Mouse (Mus musculus) limb, embryonic 10.5 days (tissue): ENCODE data around the gene Pttg1. TPM values are rescaled to one million over a fixed set of nuclear protein-coding genes. Genes with fewer than 3 reads are reported as not detected.

Experiments
- DNase-seq: peaks from one replicate; pipeline ENCODE4 v3.0.0-alpha.2; 2017; ENCODE audit warnings: low spot score
- H3K27ac ChIP-seq: fragments of 300-500 bp; sonication (generic); 2 replicates; pipeline ENCODE4 v1.5.1; 2016; ENCODE audit warnings: mild to moderate bottlenecking
- H3K27me3 ChIP-seq: fragments of 300-500 bp; sonication (generic); 2 replicates; pipeline ENCODE4 v1.6.1; 2016; ENCODE audit warnings: low read depth, mild to moderate bottlenecking; ENCODE audit not compliant: poor library complexity, severe bottlenecking
- H3K36me3 ChIP-seq: fragments of 300-500 bp; sonication (generic); 2 replicates; pipeline ENCODE4 v1.6.1; 2016; ENCODE audit warnings: mild to moderate bottlenecking, moderate library complexity
- H3K4me1 ChIP-seq: fragments of 300-500 bp; sonication (generic); 2 replicates; pipeline ENCODE4 v1.6.1; 2016
- H3K4me3 ChIP-seq: fragments of 300-500 bp; sonication (generic); 2 replicates; pipeline ENCODE4 v1.5.1; 2016; ENCODE audit warnings: mild to moderate bottlenecking, moderate library complexity
- H3K9me3 ChIP-seq: fragments of 300-500 bp; sonication (generic); replicated peaks from 2 replicates; pipeline ENCODE4 v1.6.1; 2016; ENCODE audit warnings: mild to moderate bottlenecking
- WGBS: fragments of 180-500 bp; shearing (Covaris S2); methylation state at CpG from one replicate; pipeline ENCODE4 v1.1.7; 2016; 5-methylcytosine and 5-hydroxymethylcytosine counted together
- polyA plus RNA-seq: library from polyadenylated mRNA; unstranded; fragments of >200 nt; fragmentation: Nextera tagmentation; extraction: Ambion mirVana; gene quantifications from 2 replicates; pipeline ENCODE4 v1.2.1, GENCODE M21; 2016

The Pttg1 gene
- polyA plus RNA-seq = 86.4 and 104 TPM in 2 replicates

DNA sequence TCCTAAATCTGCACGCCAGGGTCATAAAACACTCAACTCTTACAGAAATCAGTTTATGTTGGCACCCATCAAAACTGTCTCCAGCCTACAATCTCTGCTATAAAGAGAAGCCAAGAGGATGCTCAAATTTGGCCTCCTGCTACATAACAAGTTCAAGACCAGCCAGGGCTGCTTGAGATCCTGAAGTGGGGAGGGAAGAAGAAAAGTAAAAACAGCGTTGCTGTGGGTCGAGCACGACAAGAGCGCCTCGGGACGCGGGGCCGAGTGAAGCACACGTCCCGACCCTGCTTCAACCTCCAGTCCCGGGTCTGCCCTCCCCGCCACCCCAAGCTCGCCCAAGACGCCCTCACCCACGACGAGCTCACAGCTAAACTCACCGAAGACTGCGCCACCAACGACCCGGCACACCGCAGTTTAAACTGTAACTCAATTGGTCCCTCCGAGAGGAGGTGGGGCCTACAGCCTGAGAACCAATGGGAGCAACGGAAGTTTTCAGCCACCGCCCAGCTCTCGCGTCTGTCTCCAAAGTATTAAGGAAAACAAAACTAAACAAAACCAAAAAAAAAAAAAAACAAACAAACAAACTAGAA, at the start of gene Pttg1:
Pttg1 (minus strand) TSS at position 428 of the 590 bp plus-strand sequence.
- 3% methylated on average over 27 of the region's 27 CpGs for WGBS
- H3K4me3 ChIP-seq = peak within 1 kb of the TSS; percentile 65
- H3K9me3 ChIP-seq = no peaks in the 10 kb centered on the region
- DNase-seq = peak; percentile 82
- peaks cover 11% of the 10 kb centered on the region for H3K4me1 ChIP-seq
- H3K36me3 ChIP-seq = peaks cover 19% of the 10 kb centered on the region
- no peaks in the 10 kb centered on the region for H3K27me3 ChIP-seq
- peak within 1 kb of the TSS; percentile 84 for H3K27ac ChIP-seq

DNA sequence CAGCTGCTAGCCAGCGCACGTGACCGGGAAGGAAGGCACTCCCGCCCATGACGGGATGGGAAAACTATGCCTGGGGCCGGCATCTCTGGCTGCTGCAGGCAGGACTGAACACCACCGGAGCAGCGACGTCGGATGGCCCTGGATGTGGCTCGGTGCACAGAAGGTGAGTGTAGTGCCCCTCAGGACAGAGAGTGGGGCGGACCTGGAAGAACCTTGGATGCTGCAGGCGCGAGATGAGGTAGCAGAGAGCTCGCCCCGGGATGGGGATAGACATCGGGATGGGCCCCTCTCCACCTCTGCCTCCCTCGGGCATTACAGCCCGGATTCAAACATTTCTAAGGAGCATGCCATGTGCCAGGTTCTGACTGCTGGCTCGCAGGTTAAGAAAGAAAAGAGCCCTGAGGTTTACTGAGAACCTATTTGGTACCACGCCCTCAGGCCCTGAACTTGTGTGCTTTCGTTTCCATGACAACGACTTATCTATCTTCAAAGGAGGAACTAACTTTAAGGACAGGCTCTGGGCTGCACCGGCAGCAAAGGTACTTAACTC, 48.2 kb upstream of the Pttg1 start, which contains the start of gene C1qtnf2:
C1qtnf2 (plus strand) TSS at position 52 of the 550 bp plus-strand sequence.
- 4% methylated on average over 24 of the region's 24 CpGs for WGBS
- peak within 1 kb of the TSS; percentile 45 for H3K4me3 ChIP-seq

DNA sequence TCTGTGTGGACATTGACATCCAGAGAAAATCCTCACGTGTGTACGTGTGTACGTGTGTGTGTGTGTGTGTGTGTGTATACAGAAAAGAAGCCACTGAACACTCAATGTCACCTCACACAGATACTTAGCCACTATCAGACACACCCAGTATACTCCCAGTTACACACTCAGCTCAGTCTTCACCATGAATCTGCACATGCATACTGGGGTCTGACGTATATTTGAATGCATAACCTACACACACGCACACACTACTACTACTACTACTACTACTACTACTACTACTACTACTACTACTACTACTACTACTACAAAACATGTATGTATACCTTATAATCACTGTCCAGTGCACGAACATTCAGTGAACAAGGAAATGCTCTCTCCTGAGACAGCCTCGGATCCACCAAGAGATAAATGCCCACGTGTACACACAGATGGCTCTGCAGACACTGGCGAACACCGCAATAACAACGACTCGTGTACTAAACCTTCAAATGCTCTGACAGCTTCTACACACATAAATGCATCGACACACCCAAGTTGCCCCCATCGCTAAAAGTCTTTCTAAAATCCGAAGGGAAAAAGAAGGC, 47.7 kb upstream of the Pttg1 start:
- peak; percentile 20 for DNase-seq
- H3K36me3 ChIP-seq = no peaks in the 10 kb centered on the region
- 63% methylated on average over 15 of the region's 15 CpGs for WGBS
- 0 out of 2 replicates have a peak overlapping the region, but pooled peaks have one; percentile 32 for H3K27ac ChIP-seq
- peaks cover 7% of the 10 kb centered on the region for H3K4me1 ChIP-seq
- H3K4me3 ChIP-seq = peak overlapping the region; percentile 45
- H3K27me3 ChIP-seq = peaks cover 24% of the 10 kb centered on the region; the same call in 1 of the 2 replicates
- H3K9me3 ChIP-seq = no peaks in the 10 kb centered on the region

More for the DNA sequence above, 48.2 kb upstream of the Pttg1 start, which contains the start of gene C1qtnf2:
- H3K36me3 ChIP-seq = no peaks in the 10 kb centered on the region
- H3K4me1 ChIP-seq = peaks cover 13% of the 10 kb centered on the region
- H3K27me3 ChIP-seq = peaks cover 24% of the 10 kb centered on the region; the same call in 1 of the 2 replicates
- DNase-seq = peak; percentile 58
- peak within 1 kb of the TSS; percentile 32; the same call in 1 of the 2 replicates for H3K27ac ChIP-seq
- H3K9me3 ChIP-seq = no peaks in the 10 kb centered on the region

DNA sequence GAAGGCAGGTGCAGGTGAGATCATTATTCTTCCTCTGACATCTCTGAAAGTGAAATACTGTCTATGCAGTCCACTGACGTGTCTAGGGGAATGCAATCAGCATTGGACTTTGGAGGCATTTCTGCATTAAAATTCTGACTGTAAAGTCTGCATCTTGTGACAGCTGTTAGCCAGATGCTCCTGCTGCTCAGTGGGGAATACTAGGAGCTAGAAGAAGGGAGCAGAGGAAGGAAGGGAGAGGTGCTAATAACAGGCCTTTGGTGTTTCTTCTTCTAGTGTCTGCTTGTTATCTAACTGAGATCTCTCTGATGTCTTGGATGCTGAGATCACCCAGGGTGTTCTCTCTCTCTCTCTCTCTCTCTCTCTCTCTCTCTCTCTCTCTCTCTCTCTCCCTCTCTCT, 47.1 kb upstream of the Pttg1 start:
- Histone ChIP-seq H3K4me1 (peaks cover 7% of the 10 kb centered on the region), H3K36me3 (no peaks in the 10 kb centered on the region), H3K27ac (no peak overlapping the region), H3K4me3 (no peak overlapping the region), H3K27me3 (peaks cover 24% of the 10 kb centered on the region; the same call in 1 of the 2 replicates), H3K9me3 (no peaks in the 10 kb centered on the region)
- WGBS = 40% methylated on average over 1 of the region's 1 CpGs
- no peak for DNase-seq

DNA sequence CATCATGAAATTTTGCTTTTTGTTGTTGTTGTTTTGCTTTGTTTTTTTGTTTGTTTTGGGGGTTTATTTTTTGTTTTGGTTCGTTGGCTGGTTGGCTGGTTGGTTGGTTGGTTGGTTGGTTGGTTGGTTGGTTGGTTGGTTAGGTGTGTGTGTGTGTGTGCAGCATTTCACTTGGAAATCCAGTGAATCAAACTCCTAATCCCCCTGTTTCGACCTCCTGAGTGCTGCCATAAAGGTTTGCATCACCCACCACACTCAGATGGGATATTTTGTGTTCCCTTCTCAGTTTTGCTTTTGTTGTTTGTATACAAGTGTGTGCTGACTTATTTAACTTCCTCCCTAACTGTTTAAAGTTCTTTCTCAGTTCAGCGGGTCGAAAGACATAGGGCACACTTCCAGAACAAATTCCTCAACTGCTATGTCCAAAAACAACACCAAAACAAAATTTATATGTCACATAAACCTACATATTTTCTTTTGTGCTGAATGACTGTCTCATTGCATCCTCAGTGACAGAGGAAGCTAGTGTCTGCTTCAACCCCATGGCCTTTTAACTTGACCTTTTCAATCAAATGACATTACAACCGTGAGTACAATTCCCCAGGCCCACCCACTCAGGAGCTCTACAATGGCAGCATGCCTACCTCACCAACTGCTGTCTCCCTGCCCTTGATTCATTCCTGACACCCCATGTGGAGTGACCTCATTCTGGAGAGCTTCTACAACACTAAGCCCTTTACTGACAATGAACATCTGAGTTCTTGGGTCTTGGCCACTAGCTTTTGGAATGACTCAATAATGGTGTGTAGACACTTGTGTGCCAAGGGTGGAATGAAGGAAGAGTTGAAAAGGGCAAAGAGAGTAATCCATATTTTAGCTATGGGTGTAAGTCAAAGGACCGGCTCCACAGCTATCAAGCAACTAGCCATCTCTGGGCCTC, 45.1 kb upstream of the Pttg1 start:
- no peak for DNase-seq
- WGBS = 82% methylated on average over 6 of the region's 6 CpGs

DNA sequence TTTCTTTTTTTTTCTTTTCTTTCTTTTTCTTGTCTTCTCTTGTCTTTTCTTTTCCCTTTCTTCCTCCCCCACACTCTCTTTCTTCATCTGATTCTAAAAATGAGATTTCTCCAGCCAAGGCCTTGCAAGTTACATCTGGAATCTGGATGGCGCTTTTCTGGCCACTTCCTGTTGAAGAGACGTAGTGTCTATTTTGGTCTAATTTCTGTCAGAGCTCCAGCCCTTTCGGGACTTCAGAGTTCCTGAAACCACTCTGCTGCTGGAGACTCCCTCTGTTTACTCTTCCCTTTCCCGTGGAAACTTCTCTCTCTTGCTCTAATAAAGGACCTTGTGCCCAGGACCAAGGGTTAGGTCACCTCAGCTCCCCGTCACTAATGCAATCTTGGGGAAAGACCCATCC, 44.1 kb upstream of the Pttg1 start:
- Histone ChIP-seq H3K4me3 (no peak overlapping the region), H3K27me3 (peaks cover 20% of the 10 kb centered on the region; the same call in 1 of the 2 replicates), H3K4me1 (peaks cover 7% of the 10 kb centered on the region), H3K27ac (no peak overlapping the region), H3K9me3 (no peaks in the 10 kb centered on the region), H3K36me3 (no peaks in the 10 kb centered on the region)
- DNase-seq = no peak
- WGBS = 67% methylated on average over 5 of the region's 5 CpGs

More for the DNA sequence above, 45.1 kb upstream of the Pttg1 start:
- Histone ChIP-seq H3K9me3 (no peaks in the 10 kb centered on the region), H3K36me3 (no peaks in the 10 kb centered on the region), H3K27me3 (peaks cover 24% of the 10 kb centered on the region; the same call in 1 of the 2 replicates), H3K4me1 (peaks cover 7% of the 10 kb centered on the region), H3K4me3 (no peak overlapping the region), H3K27ac (no peak overlapping the region)

DNA sequence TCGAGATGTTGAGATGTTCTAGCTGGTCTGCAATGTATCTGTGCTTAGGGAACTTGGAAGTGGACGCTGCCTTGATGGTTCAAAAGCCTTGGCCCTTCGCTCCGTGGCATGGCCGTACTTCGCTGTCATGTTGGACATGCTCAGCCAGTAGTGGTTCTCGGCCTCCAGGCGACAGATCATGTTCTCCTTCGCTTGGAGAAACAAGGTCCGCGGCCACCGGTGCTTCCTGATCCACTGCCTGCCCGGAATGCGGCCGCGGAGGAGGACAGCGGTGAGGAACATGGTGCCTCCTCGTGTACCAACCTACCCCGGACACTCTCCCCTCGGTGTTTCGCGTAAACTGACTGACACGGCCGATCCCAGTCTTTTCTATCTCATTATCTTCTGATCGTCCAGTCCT, 37.2 kb upstream of the Pttg1 start:
- Histone ChIP-seq H3K4me3 (no peak overlapping the region), H3K27ac (no peak overlapping the region), H3K36me3 (no peaks in the 10 kb centered on the region), H3K9me3 (no peaks in the 10 kb centered on the region), H3K27me3 (no peaks in the 10 kb centered on the region), H3K4me1 (no peaks in the 10 kb centered on the region)
- 95% methylated on average over 25 of the region's 25 CpGs for WGBS
- no peak for DNase-seq

DNA sequence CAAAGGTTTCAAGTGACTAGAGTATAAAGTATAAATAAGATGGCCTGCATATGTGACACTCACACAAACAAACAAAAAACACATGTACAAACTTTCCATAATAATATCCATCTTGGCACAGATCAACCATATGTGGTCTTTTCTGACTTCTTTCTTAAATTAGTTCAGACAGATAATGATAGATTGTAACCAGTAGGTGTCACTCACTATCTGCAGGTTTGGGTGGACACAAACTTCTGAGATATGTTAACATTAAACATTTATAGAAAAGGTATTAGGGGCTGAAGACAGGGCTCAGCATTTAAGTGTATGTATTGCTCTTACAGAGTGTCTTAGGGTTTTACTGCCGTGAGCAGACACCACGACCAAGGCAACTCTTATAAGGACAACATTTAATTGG, 26.2 kb upstream of the Pttg1 start:
- H3K9me3 ChIP-seq = no peaks in the 10 kb centered on the region
- no peak for DNase-seq
- H3K4me1 ChIP-seq = no peaks in the 10 kb centered on the region
- H3K27ac ChIP-seq = no peak overlapping the region
- 86% methylated on average over 2 of the region's 2 CpGs for WGBS
- H3K27me3 ChIP-seq = no peaks in the 10 kb centered on the region
- H3K36me3 ChIP-seq = peaks cover 8% of the 10 kb centered on the region
- H3K4me3 ChIP-seq = no peak overlapping the region

DNA sequence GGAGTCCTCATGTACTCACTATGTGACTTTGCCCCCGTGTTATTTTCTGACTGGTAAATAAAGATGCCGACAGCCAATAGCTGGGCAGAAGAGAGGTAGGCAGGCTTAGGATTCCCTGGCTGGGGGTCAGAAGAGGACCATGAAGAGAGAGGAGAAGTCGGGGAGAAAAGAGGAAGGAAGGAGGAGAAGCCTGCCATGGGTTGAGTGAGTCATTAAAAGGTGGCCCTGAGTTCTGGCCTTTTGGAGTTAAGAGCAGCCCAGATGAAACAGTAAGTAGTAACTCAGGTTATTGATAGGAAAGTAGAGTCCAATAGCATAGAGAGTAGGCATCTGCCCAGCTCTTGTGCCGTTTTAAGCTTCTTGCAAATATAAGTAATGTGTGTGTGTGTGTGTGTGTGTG, 25.3 kb upstream of the Pttg1 start:
- Histone ChIP-seq H3K27ac (no peak overlapping the region), H3K4me3 (no peak overlapping the region), H3K36me3 (peaks cover 17% of the 10 kb centered on the region), H3K4me1 (no peaks in the 10 kb centered on the region), H3K9me3 (no peaks in the 10 kb centered on the region), H3K27me3 (no peaks in the 10 kb centered on the region)
- 69% methylated on average over 4 of the region's 4 CpGs for WGBS
- DNase-seq = no peak

DNA sequence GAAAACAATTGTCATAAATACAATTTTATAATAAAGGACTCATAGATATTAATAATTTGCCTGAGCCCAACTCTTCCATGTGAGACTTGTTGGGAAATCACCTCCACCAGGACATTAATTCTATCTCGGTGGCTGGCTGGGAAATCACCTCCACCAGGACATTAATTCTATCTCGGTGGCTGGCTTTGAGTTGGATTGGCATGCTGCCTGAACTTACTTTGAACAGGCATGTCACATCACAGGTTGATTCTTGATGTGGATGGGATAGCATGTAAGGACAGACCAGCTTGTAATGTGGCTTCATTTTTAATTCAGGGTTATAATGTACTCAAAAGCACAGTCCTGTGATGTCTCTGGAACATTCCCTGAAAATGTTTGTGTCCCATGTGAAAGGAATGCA, 23.9 kb upstream of the Pttg1 start:
- Histone ChIP-seq H3K27me3 (no peaks in the 10 kb centered on the region), H3K36me3 (peaks cover 31% of the 10 kb centered on the region), H3K4me3 (no peak overlapping the region), H3K27ac (no peak overlapping the region), H3K4me1 (no peaks in the 10 kb centered on the region), H3K9me3 (no peaks in the 10 kb centered on the region)
- DNase-seq = no peak
- WGBS = 97% methylated on average over 2 of the region's 2 CpGs

DNA sequence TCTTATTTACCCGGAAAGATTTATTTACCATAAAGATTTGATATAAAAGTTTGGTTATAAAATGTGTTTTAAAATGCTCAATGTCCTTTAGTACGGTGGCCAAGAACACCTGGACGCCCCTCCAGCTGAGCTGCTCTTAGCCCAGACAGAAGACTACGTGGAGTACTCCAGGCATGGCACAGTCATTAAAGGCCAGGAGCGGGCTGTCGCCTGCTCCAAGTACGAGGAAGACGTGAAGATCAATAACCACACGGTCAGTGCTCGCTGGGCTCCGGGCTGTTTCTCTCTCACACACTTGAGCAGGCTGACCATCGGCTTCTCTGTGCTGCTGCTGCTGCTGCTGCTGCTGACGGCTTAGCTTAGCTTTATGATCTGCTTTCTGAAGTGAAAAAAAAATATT, 17.1 kb upstream of the Pttg1 start:
- H3K36me3 ChIP-seq = peaks cover 96% of the 10 kb centered on the region
- no peak overlapping the region for H3K4me3 ChIP-seq
- no peaks in the 10 kb centered on the region for H3K9me3 ChIP-seq
- no peaks in the 10 kb centered on the region for H3K4me1 ChIP-seq
- WGBS = 95% methylated on average over 13 of the region's 13 CpGs
- no peak for DNase-seq
- no peak overlapping the region for H3K27ac ChIP-seq
- H3K27me3 ChIP-seq = no peaks in the 10 kb centered on the region

DNA sequence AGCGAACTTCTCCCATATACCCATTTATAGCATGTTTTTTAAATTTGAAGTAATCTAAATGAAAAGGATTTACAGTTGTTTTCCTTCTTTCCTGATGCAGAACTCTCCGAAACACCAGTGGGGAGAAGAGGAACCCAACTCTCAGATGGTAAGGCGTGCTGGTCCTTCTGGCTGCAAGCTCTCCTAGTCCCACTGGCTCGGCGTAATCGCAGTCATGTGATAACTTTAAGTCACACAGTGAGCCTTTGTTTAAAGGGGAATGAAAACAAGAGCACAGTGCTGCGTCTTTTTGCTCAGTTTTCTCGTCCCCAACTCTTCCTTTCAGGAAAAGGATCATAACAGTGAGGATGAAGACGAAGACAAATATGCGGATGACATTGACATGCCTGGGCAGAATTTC, 15.1 kb upstream of the Pttg1 start:
- DNase-seq = no peak
- H3K27ac ChIP-seq = no peak overlapping the region
- H3K4me3 ChIP-seq = no peak overlapping the region
- no peaks in the 10 kb centered on the region for H3K27me3 ChIP-seq
- no peaks in the 10 kb centered on the region for H3K9me3 ChIP-seq
- 96% methylated on average over 10 of the region's 10 CpGs for WGBS
- H3K4me1 ChIP-seq = no peaks in the 10 kb centered on the region
- H3K36me3 ChIP-seq = peaks cover 88% of the 10 kb centered on the region
